Mouse (Mus musculus) heart, embryonic 16.5 days (tissue): ENCODE data around the gene Taf11. TPM values are rescaled to one million over a fixed set of nuclear protein-coding genes. Genes with fewer than 3 reads are reported as not detected.

Experiments
- polyA plus RNA-seq: library from polyadenylated mRNA; unstranded; fragments of >200 nt; fragmentation: Nextera tagmentation; extraction: Ambion mirVana; gene quantifications from 2 replicates; pipeline ENCODE4 v1.2.1, GENCODE M21; 2015

Gene Taf11
- polyA plus RNA-seq, 1 experiment from 2014 or later, result 49.9 TPM

Other genes with a start within 250 kb of the Taf11 start
- 0.39 and 0.61 TPM in 2 replicates for gene Spdef, start 180.9 kb downstream of the Taf11 start, polyA plus RNA-seq
- gene D17Wsu92e, start 89.2 kb downstream of the Taf11 start, polyA plus RNA-seq, result 15.4 and 16.0 TPM in 2 replicates
- 186 and 189 TPM in 2 replicates for gene Snrpc, start 71.7 kb downstream of the Taf11 start, polyA plus RNA-seq
- gene Uhrf1bp1, start 53.4 kb downstream of the Taf11 start, polyA plus RNA-seq, result 2.4 and 3.0 TPM in 2 replicates
- gene Anks1, start 538 bp downstream of the Taf11 start, polyA plus RNA-seq, result 11.4 and 13.0 TPM in 2 replicates
- gene Tcp11, start 170.8 kb upstream of the Taf11 start, polyA plus RNA-seq, result 0.71 and 1.9 TPM in 2 replicates
- gene Scube3, start 232.3 kb upstream of the Taf11 start, polyA plus RNA-seq, result 0.51 and 0.64 TPM in 2 replicates